Mouse (Mus musculus): ENCODE data around the gene Lemd2. TPM values are rescaled to one million over a fixed set of nuclear protein-coding genes. Genes with fewer than 3 reads are reported as not detected.

The Lemd2 gene
- polyA plus RNA-seq, 1 experiment = 46.3 TPM

- TF ChIP-seq POLR2A (IDR thresholded peaks at IDR 0.05; ENCODE audit: borderline replicate concordance, control insufficient read depth, low read depth, low read length) = 0 out of 2 replicates have a peak, but pooled peaks have one; percentile 32
- peak; percentile 99 for TF ChIP-seq CTCF (IDR thresholded peaks at IDR 0.05; ENCODE audit: control insufficient read depth, insufficient read depth, low read length)
- H3K4me1 ChIP-seq (ENCODE audit: control insufficient read depth, insufficient read depth, low read length) = no peaks in the 10 kb centered on the region
- 38% methylated on average over 10 of the region's 10 CpGs for WGBS
- no peak overlapping the region for H3K27ac ChIP-seq (ENCODE audit: control insufficient read depth, insufficient read depth, low read depth, low read length, poor library complexity)
- no peak overlapping the region for H3K4me3 ChIP-seq (replicated peaks; ENCODE audit: control insufficient read depth, low read depth, low read length)
Measured at GRCm38 (mm10) chr17:27189640-27190216, 14.5 kb downstream of the Lemd2 start.

- TF ChIP-seq CTCF (IDR thresholded peaks at IDR 0.05; ENCODE audit: control insufficient read depth, insufficient read depth, low read length) = no peak
- no peak for TF ChIP-seq POLR2A (IDR thresholded peaks at IDR 0.05; ENCODE audit: borderline replicate concordance, control insufficient read depth, low read depth, low read length)
- Histone ChIP-seq H3K4me1 (ENCODE audit: control insufficient read depth, insufficient read depth, low read length) (no peaks in the 10 kb centered on the region), H3K4me3 (replicated peaks; ENCODE audit: control insufficient read depth, low read depth, low read length) (no peak overlapping the region), H3K27ac (ENCODE audit: control insufficient read depth, insufficient read depth, low read depth, low read length, poor library complexity) (no peak overlapping the region)
- WGBS = 90% methylated on average over 9 of the region's 9 CpGs
Measured at GRCm38 (mm10) chr17:27188883-27189282, 15.4 kb downstream of the Lemd2 start.

GRCm38 (mm10) chr17:27187059-27187458, 17.2 kb downstream of the Lemd2 start:
- no peak overlapping the region for H3K27ac ChIP-seq (ENCODE audit: control insufficient read depth, insufficient read depth, low read depth, low read length, poor library complexity)
- no peaks in the 10 kb centered on the region; the same call in 1 of the 2 replicates for H3K4me1 ChIP-seq (ENCODE audit: control insufficient read depth, insufficient read depth, low read length)
- H3K4me3 ChIP-seq (replicated peaks; ENCODE audit: control insufficient read depth, low read depth, low read length) = no peak overlapping the region
- WGBS = 76% methylated on average over 5 of the region's 5 CpGs
- TF ChIP-seq POLR2A (IDR thresholded peaks at IDR 0.05; ENCODE audit: borderline replicate concordance, control insufficient read depth, low read depth, low read length) (no peak), CTCF (IDR thresholded peaks at IDR 0.05; ENCODE audit: control insufficient read depth, insufficient read depth, low read length) (no peak)

- Histone ChIP-seq H3K4me1 (ENCODE audit: control insufficient read depth, insufficient read depth, low read length) (no peaks in the 10 kb centered on the region; the same call in 1 of the 2 replicates), H3K27ac (ENCODE audit: control insufficient read depth, insufficient read depth, low read depth, low read length, poor library complexity) (no peak overlapping the region), H3K4me3 (replicated peaks; ENCODE audit: control insufficient read depth, low read depth, low read length) (no peak overlapping the region)
- TF ChIP-seq CTCF (IDR thresholded peaks at IDR 0.05; ENCODE audit: control insufficient read depth, insufficient read depth, low read length) = no peak
- no peak for TF ChIP-seq POLR2A (IDR thresholded peaks at IDR 0.05; ENCODE audit: borderline replicate concordance, control insufficient read depth, low read depth, low read length)
- 88% methylated on average over 3 of the region's 3 CpGs for WGBS
Measured at GRCm38 (mm10) chr17:27186068-27186467, 18.2 kb downstream of the Lemd2 start.

- 83% methylated on average over 12 of the region's 12 CpGs for WGBS
- no peak overlapping the region for H3K27ac ChIP-seq (ENCODE audit: control insufficient read depth, insufficient read depth, low read depth, low read length, poor library complexity)
- H3K4me1 ChIP-seq (ENCODE audit: control insufficient read depth, insufficient read depth, low read length) = peaks cover 1% of the 10 kb centered on the region; the same call in 1 of the 2 replicates
- TF ChIP-seq CTCF (IDR thresholded peaks at IDR 0.05; ENCODE audit: control insufficient read depth, insufficient read depth, low read length) = no peak
- no peak for TF ChIP-seq POLR2A (IDR thresholded peaks at IDR 0.05; ENCODE audit: borderline replicate concordance, control insufficient read depth, low read depth, low read length)
- no peak overlapping the region for H3K4me3 ChIP-seq (replicated peaks; ENCODE audit: control insufficient read depth, low read depth, low read length)
Measured at GRCm38 (mm10) chr17:27183667-27184292, 20.5 kb downstream of the Lemd2 start.

GRCm38 (mm10) chr17:27182401-27182800, 21.9 kb downstream of the Lemd2 start:
- WGBS = 69% methylated on average over 5 of the region's 5 CpGs
- Histone ChIP-seq H3K4me3 (replicated peaks; ENCODE audit: control insufficient read depth, low read depth, low read length) (no peak overlapping the region), H3K27ac (ENCODE audit: control insufficient read depth, insufficient read depth, low read depth, low read length, poor library complexity) (no peak overlapping the region), H3K4me1 (ENCODE audit: control insufficient read depth, insufficient read depth, low read length) (peaks cover 1% of the 10 kb centered on the region; the same call in 1 of the 2 replicates)
- TF ChIP-seq POLR2A (IDR thresholded peaks at IDR 0.05; ENCODE audit: borderline replicate concordance, control insufficient read depth, low read depth, low read length) = no peak
- TF ChIP-seq CTCF (IDR thresholded peaks at IDR 0.05; ENCODE audit: control insufficient read depth, insufficient read depth, low read length) = no peak

- WGBS = 68% methylated on average over 3 of the region's 3 CpGs
- no peak overlapping the region; the same call in 1 of the 2 replicates for H3K27ac ChIP-seq (ENCODE audit: control insufficient read depth, insufficient read depth, low read depth, low read length, poor library complexity)
- TF ChIP-seq CTCF (IDR thresholded peaks at IDR 0.05; ENCODE audit: control insufficient read depth, insufficient read depth, low read length) (peak; percentile 40; the same call in 1 of the 2 replicates), POLR2A (IDR thresholded peaks at IDR 0.05; ENCODE audit: borderline replicate concordance, control insufficient read depth, low read depth, low read length) (no peak)
- peaks cover 1% of the 10 kb centered on the region; the same call in 1 of the 2 replicates for H3K4me1 ChIP-seq (ENCODE audit: control insufficient read depth, insufficient read depth, low read length)
- no peak overlapping the region for H3K4me3 ChIP-seq (replicated peaks; ENCODE audit: control insufficient read depth, low read depth, low read length)
Measured at GRCm38 (mm10) chr17:27181666-27182065, 22.6 kb downstream of the Lemd2 start.

GRCm38 (mm10) chr17:27179681-27180280, 24.5 kb downstream of the Lemd2 start:
- WGBS = 32% methylated on average over 12 of the region's 12 CpGs
- H3K4me1 ChIP-seq (ENCODE audit: control insufficient read depth, insufficient read depth, low read length) = peaks cover 1% of the 10 kb centered on the region; the same call in 1 of the 2 replicates

More at GRCm38 (mm10) chr17:27179681-27180280, 24.5 kb downstream of the Lemd2 start:
- no peak for TF ChIP-seq POLR2A (IDR thresholded peaks at IDR 0.05; ENCODE audit: borderline replicate concordance, control insufficient read depth, low read depth, low read length)
- no peak for TF ChIP-seq CTCF (IDR thresholded peaks at IDR 0.05; ENCODE audit: control insufficient read depth, insufficient read depth, low read length)
- no peak overlapping the region; the same call in 1 of the 2 replicates for H3K27ac ChIP-seq (ENCODE audit: control insufficient read depth, insufficient read depth, low read depth, low read length, poor library complexity)
- no peak overlapping the region for H3K4me3 ChIP-seq (replicated peaks; ENCODE audit: control insufficient read depth, low read depth, low read length)
